9 mouse cellular contexts compared by ENCODE assay signal in the genomic region with DNA sequence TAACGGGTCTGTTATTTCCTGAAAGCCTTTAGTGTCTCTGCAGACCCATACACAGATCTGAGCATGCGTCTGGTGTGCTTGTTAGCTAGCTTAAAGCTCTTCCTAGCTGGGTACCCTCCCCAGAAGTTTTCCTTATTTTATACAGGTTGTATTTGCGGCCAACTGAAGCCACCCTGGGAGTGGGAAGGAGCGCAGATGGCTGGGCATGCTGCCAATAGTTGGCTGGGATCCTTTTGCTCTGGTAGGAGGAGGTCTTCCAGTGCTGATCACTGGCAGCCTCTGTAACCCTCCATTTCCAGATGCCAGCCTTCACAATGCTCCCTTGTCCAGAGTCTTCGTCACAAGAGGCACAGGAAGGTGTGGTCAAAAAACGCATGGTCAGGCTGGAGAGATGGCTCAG. TPM values are rescaled to one million over a fixed set of nuclear protein-coding genes. Genes with fewer than 3 reads are reported as not detected.
DNase-seq lines count a peak whose midpoint lies in the region; ATAC-seq and TF ChIP-seq lines count a peak whose summit lies in the region.
"Had no signal": no experiment of that assay in that cellular context is flagged by ENCODE, and none has a peak within 500 bp of the region (broad histone marks: within the 10 kb centered on the region; RNA-seq: fewer than 3 reads in every experiment).

No protein-coding gene starts in this region.

- no peak for TF ChIP-seq EP300 in heart, postnatal 0 days (IDR thresholded peaks at IDR 0.05; ENCODE audit: low read depth)

- no peak overlapping the region for H3K4me2 ChIP-seq in lung, embryonic 14.5 days
- H3K4me2 ChIP-seq in heart, postnatal 0 days (ENCODE audit: low read depth, low read length) = no peak overlapping the region
- H3K4me2 ChIP-seq in neural tube, embryonic 14.5 days (ENCODE audit: low read depth, low read length) = no peak overlapping the region

- ATAC-seq in lung, embryonic 14.5 days (ENCODE audit: insufficient read depth) = peak; percentile 86
- ATAC-seq in heart, postnatal 0 days (ENCODE audit: insufficient read depth, low read depth) = peak; percentile 74
- peak; percentile 93 for ATAC-seq in neural tube, embryonic 14.5 days (ENCODE audit: low read depth)
- no peak for ATAC-seq in megakaryocyte-erythroid progenitor cell, adult 5-6 weeks (replicated peaks; ENCODE audit: low FRiP score, low TSS enrichment, poor library complexity, severe bottlenecking)

- no peaks in the 10 kb centered on the region for H3K27me3 ChIP-seq in lung, embryonic 14.5 days (ENCODE audit: insufficient read depth, low read length)
- no peaks in the 10 kb centered on the region for H3K27me3 ChIP-seq in heart, postnatal 0 days (ENCODE audit: control insufficient read depth, insufficient read depth, low read length)
- H3K27me3 ChIP-seq in neural tube, embryonic 14.5 days (ENCODE audit: control insufficient read depth, insufficient read depth, low read length) = no peaks in the 10 kb centered on the region

- WGBS in lung, embryonic 14.5 days = 31% methylated on average over 6 of the region's 6 CpGs
- 21% methylated on average over 6 of the region's 6 CpGs for WGBS in heart, postnatal 0 days
- WGBS in neural tube, embryonic 14.5 days = 32% methylated on average over 6 of the region's 6 CpGs

- H3K9ac ChIP-seq in lung, embryonic 14.5 days = peak overlapping the region; percentile 13; the same call in 1 of the 2 replicates
- H3K9ac ChIP-seq in heart, postnatal 0 days (replicated peaks; ENCODE audit: low read depth, low read length) = no peak overlapping the region
- no peak overlapping the region for H3K9ac ChIP-seq in neural tube, embryonic 14.5 days (replicated peaks; ENCODE audit: low read depth, low read length)
- H3K9ac ChIP-seq: liver, embryonic 14.5 days had no signal

- H3K4me3 ChIP-seq in lung, embryonic 14.5 days (ENCODE audit: low read depth, low read length) = no peak overlapping the region
- no peak overlapping the region for H3K4me3 ChIP-seq in heart, postnatal 0 days (ENCODE audit: low read depth, low read length)
- no peak overlapping the region for H3K4me3 ChIP-seq in neural tube, embryonic 14.5 days (ENCODE audit: low read depth, low read length)

- peaks cover 6% of the 10 kb centered on the region; the same call in 1 of the 2 replicates for H3K36me3 ChIP-seq in lung, embryonic 14.5 days (ENCODE audit: insufficient read depth)
- 0 out of 2 replicates have a peak, but pooled peaks cover 13% of the 10 kb centered on the region for H3K36me3 ChIP-seq in heart, postnatal 0 days (replicated peaks; ENCODE audit: control insufficient read depth, insufficient read depth, low read length)
- H3K36me3 ChIP-seq in neural tube, embryonic 14.5 days (ENCODE audit: control insufficient read depth, insufficient read depth, low read length) = peaks cover 8% of the 10 kb centered on the region; the same call in 1 of the 2 replicates

- no peaks in the 10 kb centered on the region for H3K9me3 ChIP-seq in lung, embryonic 14.5 days (ENCODE audit: low read depth, low read length)
- H3K9me3 ChIP-seq in heart, postnatal 0 days (replicated peaks; ENCODE audit: control insufficient read depth, low read length) = no peaks in the 10 kb centered on the region
- H3K9me3 ChIP-seq in neural tube, embryonic 14.5 days (ENCODE audit: control insufficient read depth, low read length) = no peaks in the 10 kb centered on the region

- peaks cover 8% of the 10 kb centered on the region for H3K4me1 ChIP-seq in lung, embryonic 14.5 days (ENCODE audit: insufficient read depth)
- H3K4me1 ChIP-seq in heart, postnatal 0 days (ENCODE audit: control insufficient read depth, insufficient read depth) = peaks cover 9% of the 10 kb centered on the region; the same call in 1 of the 2 replicates
- H3K4me1 ChIP-seq in neural tube, embryonic 14.5 days (ENCODE audit: control insufficient read depth, insufficient read depth, low read length) = 0 out of 2 replicates have a peak, but pooled peaks cover 5% of the 10 kb centered on the region

- no peak for TF ChIP-seq CTCF in lung, embryonic 14.5 days (IDR thresholded peaks at IDR 0.05; ENCODE audit: low read depth)
- TF ChIP-seq CTCF in heart, postnatal 0 days (IDR thresholded peaks at IDR 0.05; ENCODE audit: low read depth) = no peak

- peak; percentile 88 for DNase-seq in lung, embryonic 14.5 days
- no peak for DNase-seq in lung, postnatal 36 days
- peak; percentile 90 to 93 for DNase-seq in cerebellum, postnatal 10 days
- peak; percentile 61 for DNase-seq in heart, postnatal 0 days (ENCODE audit: low spot score)
- peak; percentile 59 for DNase-seq in layer of hippocampus, adult 9-11 months
- no peak for DNase-seq in embryo, embryonic 10.5 days (ENCODE audit: low spot score)

- peak overlapping the region; percentile 87 for H3K27ac ChIP-seq in lung, embryonic 14.5 days (ENCODE audit: low read depth)
- H3K27ac ChIP-seq in heart, postnatal 0 days (ENCODE audit: low read depth) = peak overlapping the region; percentile 51
- peak overlapping the region; percentile 71 for H3K27ac ChIP-seq in neural tube, embryonic 14.5 days (ENCODE audit: low read depth, low read length)
- H3K27ac ChIP-seq: liver, embryonic 14.5 days had no signal

RNA-seq across cellular contexts. Expression of a gene that starts 7.0 kb away (rescaled TPM):
- polyA plus RNA-seq in lung, embryonic 14.5 days (2014; fragmentation: Nextera tagmentation; extraction: Ambion mirVana) = 0.75 and 0.78 TPM in 2 replicates
- total RNA-seq in heart, postnatal 0 days (2014; rRNA removed; ENCODE audit: low replicate concordance) = not detected in 2 replicates
- 0.20 TPM in 1 of 2 replicates, not detected in the other for polyA plus RNA-seq in heart, postnatal 0 days (2015; fragmentation: Nextera tagmentation; extraction: Ambion mirVana)
- 1.3 and 1.6 TPM in 2 replicates for polyA plus RNA-seq in neural tube, embryonic 14.5 days (2014; fragmentation: Nextera tagmentation; extraction: Ambion mirVana)
- total RNA-seq in megakaryocyte-erythroid progenitor cell, adult 5-6 weeks (2014; fragmentation: Nextera tagmentation) = not detected in 2 replicates
- total RNA-seq in megakaryocyte-erythroid progenitor cell, adult 5-6 weeks (2017) = not detected in 2 replicates
- polyA plus RNA-seq: liver, embryonic 14.5 days had no signal

RNA-seq across cellular contexts. Expression of a gene that starts 29.0 kb away (rescaled TPM):
- polyA plus RNA-seq in lung, embryonic 14.5 days (2014; fragmentation: Nextera tagmentation; extraction: Ambion mirVana) = 70.9 and 71.0 TPM in 2 replicates
- 51.3 and 72.3 TPM in 2 replicates for total RNA-seq in heart, postnatal 0 days (2014; rRNA removed; ENCODE audit: low replicate concordance)
- polyA plus RNA-seq in heart, postnatal 0 days (2015; fragmentation: Nextera tagmentation; extraction: Ambion mirVana) = 19.0 and 24.6 TPM in 2 replicates
- polyA plus RNA-seq in neural tube, embryonic 14.5 days (2014; fragmentation: Nextera tagmentation; extraction: Ambion mirVana) = 98.4 and 107 TPM in 2 replicates
- total RNA-seq in megakaryocyte-erythroid progenitor cell, adult 5-6 weeks (2014; fragmentation: Nextera tagmentation) = 54.2 and 64.7 TPM in 2 replicates
- total RNA-seq in megakaryocyte-erythroid progenitor cell, adult 5-6 weeks (2017) = 50.1 and 93.1 TPM in 2 replicates

RNA-seq across cellular contexts. Expression of a gene that starts 31.5 kb away (rescaled TPM):
- 5.7 and 6.6 TPM in 2 replicates for polyA plus RNA-seq in lung, embryonic 14.5 days (2014; fragmentation: Nextera tagmentation; extraction: Ambion mirVana)
- total RNA-seq in heart, postnatal 0 days (2014; rRNA removed; ENCODE audit: low replicate concordance) = 4.0 and 6.5 TPM in 2 replicates
- 9.8 and 10.0 TPM in 2 replicates for polyA plus RNA-seq in heart, postnatal 0 days (2015; fragmentation: Nextera tagmentation; extraction: Ambion mirVana)
- polyA plus RNA-seq in neural tube, embryonic 14.5 days (2014; fragmentation: Nextera tagmentation; extraction: Ambion mirVana) = 9.8 and 12.1 TPM in 2 replicates
- total RNA-seq in megakaryocyte-erythroid progenitor cell, adult 5-6 weeks (2014; fragmentation: Nextera tagmentation) = 5.8 and 5.9 TPM in 2 replicates
- 5.1 and 16.0 TPM in 2 replicates for total RNA-seq in megakaryocyte-erythroid progenitor cell, adult 5-6 weeks (2017)

RNA-seq across cellular contexts. Expression of a gene that starts 48.7 kb away (rescaled TPM):
- 2.5 and 3.0 TPM in 2 replicates for polyA plus RNA-seq in lung, embryonic 14.5 days (2014; fragmentation: Nextera tagmentation; extraction: Ambion mirVana)
- 3.9 and 5.4 TPM in 2 replicates for total RNA-seq in heart, postnatal 0 days (2014; rRNA removed; ENCODE audit: low replicate concordance)
- 1.4 and 1.5 TPM in 2 replicates for polyA plus RNA-seq in heart, postnatal 0 days (2015; fragmentation: Nextera tagmentation; extraction: Ambion mirVana)
- 3.1 and 4.0 TPM in 2 replicates for polyA plus RNA-seq in neural tube, embryonic 14.5 days (2014; fragmentation: Nextera tagmentation; extraction: Ambion mirVana)
- 2.2 and 3.2 TPM in 2 replicates for total RNA-seq in megakaryocyte-erythroid progenitor cell, adult 5-6 weeks (2014; fragmentation: Nextera tagmentation)
- total RNA-seq in megakaryocyte-erythroid progenitor cell, adult 5-6 weeks (2017) = 3.2 and 3.8 TPM in 2 replicates

Comparison
In these comparisons a context has a peak if more than half of its experiments do, and no peak if none do; other contexts are left out.
1. DNase-seq: peak in lung, embryonic 14.5 days (single experiment), cerebellum, postnatal 10 days (2 of 2), heart, postnatal 0 days (single experiment) and layer of hippocampus, adult 9-11 months (single experiment); none in lung, postnatal 36 days (single experiment) and embryo, embryonic 10.5 days (single experiment).
2. Peak in every context shown above with its lines, with median percentiles within 50 percentile points of each other: H3K27ac ChIP-seq.